Mouse (Mus musculus): Measurements from ENCODE around the gene Utp3. TPM values are rescaled to one million over a fixed set of nuclear protein-coding genes. Genes with fewer than 3 reads are reported as not detected.

Gene Utp3
- total RNA-seq, 4 experiments from 2014 or later = 30.5 to 39.0 (median 35.2) TPM

Other genes with a start within 250 kb of the Utp3 start
- gene Prol1, start 237.2 kb upstream of the Utp3 start, total RNA-seq (2022) = not detected
- not detected for gene Amtn, start 178.4 kb upstream of the Utp3 start, total RNA-seq (2022)
- not detected for gene Ambn, start 98.5 kb upstream of the Utp3 start, total RNA-seq (2022)
- not detected for gene Enam, start 66.5 kb upstream of the Utp3 start, total RNA-seq (2022)
- gene Jchain, start 26.6 kb upstream of the Utp3 start, total RNA-seq (2022) = 1 to 10 TPM; 1.7 to 5.9 (median 3.2) TPM
- 10 to 100 TPM; 31.8 to 45.7 (median 40.1) TPM for gene Rufy3, start 10.6 kb downstream of the Utp3 start, total RNA-seq (2022)
- 100 to 1,000 TPM; 121 to 154 (median 133) TPM for gene Grsf1, start 121.7 kb downstream of the Utp3 start, total RNA-seq (2022)
- gene Mob1b, start 166.4 kb downstream of the Utp3 start, total RNA-seq (2022) = 10 to 100 TPM; 33.4 to 37.1 (median 36.0) TPM
- 1 to 10 TPM; 3.2 to 4.0 (median 3.6) TPM for gene Dck, start 210.5 kb downstream of the Utp3 start, total RNA-seq (2022)